10 mouse cellular contexts compared by ENCODE assay signal in the genomic region with DNA sequence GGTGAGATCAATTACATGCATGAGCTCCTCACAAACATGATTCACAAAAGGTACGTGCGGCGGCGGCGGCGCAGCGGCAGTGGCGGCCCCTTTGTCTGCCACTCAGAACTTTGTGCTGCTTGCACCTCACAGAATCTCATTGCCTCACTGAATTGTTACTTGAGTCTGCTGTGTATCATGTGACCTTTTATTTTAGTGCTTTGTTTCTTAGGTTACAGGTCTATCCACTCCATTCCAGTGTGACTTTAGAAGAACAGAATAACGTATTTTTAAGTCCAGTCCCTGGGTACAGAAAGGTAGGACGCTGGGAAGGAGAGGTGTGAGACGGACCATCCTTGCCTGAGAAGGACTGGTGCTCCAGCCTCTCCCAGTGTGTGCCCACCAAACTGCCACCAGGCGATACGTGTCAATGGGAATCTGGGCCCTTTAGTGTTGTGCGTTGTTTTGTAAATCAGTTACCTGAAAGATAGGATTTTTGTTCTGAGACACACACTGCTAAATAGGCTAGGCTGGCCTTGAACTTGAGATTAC. TPM values are rescaled to one million over a fixed set of nuclear protein-coding genes. Genes with fewer than 3 reads are reported as not detected.
A peak's percentile ranks its signal among the peaks of the same experiment; 100 is the strongest.
DNase-seq lines count a peak whose midpoint lies in the region; ATAC-seq and TF ChIP-seq lines count a peak whose summit lies in the region.
"Had no signal": no experiment of that assay in that cellular context is flagged by ENCODE, and none has a peak within 500 bp of the region (broad histone marks: within the 10 kb centered on the region; RNA-seq: fewer than 3 reads in every experiment).

No protein-coding gene starts in this region.

- DNase-seq in heart, adult 8-10 months (ENCODE audit: low spot score) = no peak
- peak; percentile 33 for DNase-seq in R1 (ENCODE audit: low read depth, low spot score)
- DNase-seq in liver, postnatal 0 days = no peak
- DNase-seq in cerebellum, adult 2 months = no peak
- DNase-seq in urinary bladder, postnatal 4 days (ENCODE audit: low spot score in 2 of 2) = no peak
- DNase-seq in urinary bladder, postnatal 36 days (ENCODE audit: low spot score in 2 of 2) = no peak
- DNase-seq: cerebellum, postnatal 25 days; gastrocnemius, postnatal 36 days had no signal

- H3K27me3 ChIP-seq in heart, embryonic 13.5 days (replicated peaks) = no peaks in the 10 kb centered on the region
- H3K27me3 ChIP-seq in forebrain, embryonic 15.5 days = no peaks in the 10 kb centered on the region
- H3K27me3 ChIP-seq in liver, postnatal 0 days (ENCODE audit: insufficient read depth, low read length) = no peaks in the 10 kb centered on the region
- H3K27me3 ChIP-seq in cerebellum, adult 2 months (ENCODE audit: control insufficient read depth, insufficient read depth, low read length) = no peaks in the 10 kb centered on the region

- H3K27ac ChIP-seq in heart, embryonic 13.5 days (replicated peaks) = no peak overlapping the region
- H3K27ac ChIP-seq in forebrain, embryonic 15.5 days (replicated peaks) = no peak overlapping the region
- H3K27ac ChIP-seq in liver, postnatal 0 days (ENCODE audit: low read depth) = no peak overlapping the region
- H3K27ac ChIP-seq in cerebellum, adult 2 months (ENCODE audit: insufficient read depth, low read length) = no peak overlapping the region

- WGBS in heart, embryonic 13.5 days = 41% methylated on average over 14 of the region's 14 CpGs
- 7% methylated on average over 14 of the region's 14 CpGs for WGBS in forebrain, embryonic 15.5 days
- WGBS in liver, postnatal 0 days (ENCODE audit: insufficient replicate concordance) = 55% methylated on average over 14 of the region's 14 CpGs
- 24% methylated on average over 14 of the region's 14 CpGs for WGBS in cerebellum, adult 2 months

- no peaks in the 10 kb centered on the region for H3K36me3 ChIP-seq in heart, embryonic 13.5 days
- H3K36me3 ChIP-seq in forebrain, embryonic 15.5 days = no peaks in the 10 kb centered on the region
- H3K36me3 ChIP-seq in liver, postnatal 0 days (replicated peaks; ENCODE audit: insufficient read depth, low read length) = no peaks in the 10 kb centered on the region

- peak overlapping the region; percentile 3; the same call in 1 of the 2 replicates for H3K4me3 ChIP-seq in heart, embryonic 13.5 days
- peak overlapping the region; percentile 17 for H3K4me3 ChIP-seq in forebrain, embryonic 15.5 days
- no peak overlapping the region for H3K4me3 ChIP-seq in liver, postnatal 0 days (ENCODE audit: low read depth, low read length)
- no peak overlapping the region for H3K4me3 ChIP-seq in cerebellum, adult 2 months (replicated peaks; ENCODE audit: insufficient read depth, low read depth, low read length)

- TF ChIP-seq POLR2A in cerebellum, adult 2 months (IDR thresholded peaks at IDR 0.05; ENCODE audit: borderline replicate concordance, insufficient read depth, low read length) = no peak

- H3K4me1 ChIP-seq in heart, embryonic 13.5 days = no peaks in the 10 kb centered on the region
- peaks cover 7% of the 10 kb centered on the region for H3K4me1 ChIP-seq in forebrain, embryonic 15.5 days
- H3K4me1 ChIP-seq in liver, postnatal 0 days (ENCODE audit: insufficient read depth) = no peaks in the 10 kb centered on the region
- no peaks in the 10 kb centered on the region for H3K4me1 ChIP-seq in cerebellum, adult 2 months (ENCODE audit: control insufficient read depth, insufficient read depth, low read length)

- H3K9me3 ChIP-seq in heart, embryonic 13.5 days = no peaks in the 10 kb centered on the region
- no peaks in the 10 kb centered on the region for H3K9me3 ChIP-seq in forebrain, embryonic 15.5 days
- no peaks in the 10 kb centered on the region for H3K9me3 ChIP-seq in liver, postnatal 0 days (ENCODE audit: low read length)

- TF ChIP-seq EP300 in liver, postnatal 0 days (IDR thresholded peaks at IDR 0.05; ENCODE audit: low read depth) = no peak

- peak overlapping the region; percentile 45 for H3K4me2 ChIP-seq in heart, embryonic 13.5 days
- peak overlapping the region; percentile 37 for H3K4me2 ChIP-seq in forebrain, embryonic 15.5 days (replicated peaks)
- H3K4me2 ChIP-seq in liver, postnatal 0 days (ENCODE audit: low read depth, low read length) = no peak overlapping the region

- no peak overlapping the region for H3K9ac ChIP-seq in heart, embryonic 13.5 days
- H3K9ac ChIP-seq in forebrain, embryonic 15.5 days (replicated peaks) = 0 out of 2 replicates have a peak overlapping the region, but pooled peaks have one; percentile 3
- no peak overlapping the region for H3K9ac ChIP-seq in liver, postnatal 0 days (replicated peaks)

- ATAC-seq in heart, embryonic 13.5 days (ENCODE audit: extremely low read depth, insufficient number of reproducible peaks, low FRiP score, low TSS enrichment) = no peak
- 0 out of 2 replicates have a peak, but pooled peaks have one; percentile 26 for ATAC-seq in forebrain, embryonic 15.5 days (replicated peaks)
- 0 out of 2 replicates have a peak, but pooled peaks have one; percentile 45 for ATAC-seq in liver, postnatal 0 days

- no peak for TF ChIP-seq CTCF in liver, postnatal 0 days (IDR thresholded peaks at IDR 0.05; ENCODE audit: low read depth)
- TF ChIP-seq CTCF in cerebellum, adult 2 months (IDR thresholded peaks at IDR 0.05; ENCODE audit: borderline replicate concordance, insufficient read depth, low read depth, low read length) = no peak

RNA-seq across cellular contexts. Expression of a gene that starts 32.2 kb away (rescaled TPM):
- 0.59 and 0.95 TPM in 2 replicates for polyA plus RNA-seq in heart, embryonic 13.5 days (2015; fragmentation: Nextera tagmentation; extraction: Ambion mirVana)
- under 1 TPM; 0.29 to 0.41 (median 0.33) TPM for total RNA-seq in heart, adult 8-10 months (2022)
- not detected in 2 replicates for polyA plus RNA-seq in forebrain, embryonic 15.5 days (2015; fragmentation: Nextera tagmentation; extraction: Ambion mirVana)
- polyA plus RNA-seq in liver, postnatal 0 days (2015; fragmentation: Nextera tagmentation; extraction: Ambion mirVana) = not detected in 2 replicates
- 1.3 and 1.7 TPM in 2 replicates for polyA plus RNA-seq in cerebellum, adult 2 months (2012; rRNA removed)
- total RNA-seq: gastrocnemius, postnatal 36 days had no signal

RNA-seq across cellular contexts. Expression of a gene that starts 42.0 kb away (rescaled TPM):
- 0.07 and 0.19 TPM in 2 replicates for polyA plus RNA-seq in heart, embryonic 13.5 days (2015; fragmentation: Nextera tagmentation; extraction: Ambion mirVana)
- under 1 TPM; 0.05 to 0.50 (median 0.29) TPM for total RNA-seq in heart, adult 8-10 months (2022)
- polyA plus RNA-seq in forebrain, embryonic 15.5 days (2015; fragmentation: Nextera tagmentation; extraction: Ambion mirVana) = 0.34 and 0.50 TPM in 2 replicates
- polyA plus RNA-seq in liver, postnatal 0 days (2015; fragmentation: Nextera tagmentation; extraction: Ambion mirVana) = 0.15 and 0.21 TPM in 2 replicates
- polyA plus RNA-seq in cerebellum, adult 2 months (2012; rRNA removed) = 0.17 and 0.21 TPM in 2 replicates
- total RNA-seq: gastrocnemius, postnatal 36 days had no signal

RNA-seq across cellular contexts. Expression of a gene that starts 46.6 kb away (rescaled TPM):
- polyA plus RNA-seq in heart, embryonic 13.5 days (2015; fragmentation: Nextera tagmentation; extraction: Ambion mirVana) = 1,511 and 1,650 TPM in 2 replicates
- total RNA-seq in heart, adult 8-10 months (2022) = 1,000 to 10,000 TPM; 1,302 to 1,352 (median 1,330) TPM
- polyA plus RNA-seq in forebrain, embryonic 15.5 days (2015; fragmentation: Nextera tagmentation; extraction: Ambion mirVana) = 615 and 675 TPM in 2 replicates
- polyA plus RNA-seq in liver, postnatal 0 days (2015; fragmentation: Nextera tagmentation; extraction: Ambion mirVana) = 676 and 694 TPM in 2 replicates
- polyA plus RNA-seq in cerebellum, adult 2 months (2012; rRNA removed) = 359 and 364 TPM in 2 replicates

Comparison
In these comparisons a context has a peak if more than half of its experiments do, and no peak if none do; other contexts are left out.
1. H3K4me3 ChIP-seq: peak in heart, embryonic 13.5 days (single experiment) and forebrain, embryonic 15.5 days (single experiment); none in liver, postnatal 0 days (single experiment) and cerebellum, adult 2 months (single experiment).